Mouse (Mus musculus) midbrain, embryonic 14.5 days (tissue): Measurements from ENCODE around the gene Eif3i. TPM values are rescaled to one million over a fixed set of nuclear protein-coding genes. Genes with fewer than 3 reads are reported as not detected.
"Not testable (repeated sequence)": the region's sequence is repeated elsewhere in the genome, so short reads cannot be mapped to it uniquely, and the experiment has no call there.

Source experiments
- ATAC-seq: fragments of 200-750 bp; cut with Nextera tagmentation; 2 replicates; pipeline ENCODE4 v1.8.0; 2017; ENCODE audit warnings: moderate number of reproducible peaks, moderate library complexity; ENCODE audit not compliant: low FRiP score, low TSS enrichment
- DNase-seq: peaks from one replicate; pipeline ENCODE4 v3.0.0-alpha.2; 2015
- H3K27ac ChIP-seq: fragments of 300-500 bp; sonication (generic); replicated peaks from 2 replicates; pipeline ENCODE4 v1.5.1; 2014; ENCODE audit warnings: mild to moderate bottlenecking, low read depth, low read length, moderate library complexity
- H3K27me3 ChIP-seq: fragments of 300-500 bp; sonication (generic); 2 replicates; pipeline ENCODE4 v1.6.1; 2014; ENCODE audit warnings: low read length, control low read depth, mixed read lengths; ENCODE audit not compliant: control insufficient read depth, insufficient read depth
- H3K36me3 ChIP-seq: fragments of 300-500 bp; sonication (generic); 2 replicates; pipeline ENCODE4 v1.6.1; 2014; ENCODE audit warnings: low read length, control low read depth; ENCODE audit not compliant: control insufficient read depth, insufficient read depth
- H3K4me1 ChIP-seq: fragments of 300-500 bp; sonication (generic); 2 replicates; pipeline ENCODE4 v1.6.1; 2014; ENCODE audit warnings: mild to moderate bottlenecking, antibody characterized with exemption, low read length, control low read depth; ENCODE audit not compliant: control insufficient read depth, insufficient read depth
- H3K4me2 ChIP-seq: fragments of 300-500 bp; sonication (generic); 2 replicates; pipeline ENCODE4 v1.6.1; 2014; ENCODE audit warnings: mild to moderate bottlenecking, low read length, moderate library complexity
- H3K4me3 ChIP-seq: fragments of 300-500 bp; sonication (generic); replicated peaks from 2 replicates; pipeline ENCODE4 v1.5.1; 2014; ENCODE audit warnings: low read depth, low read length
- H3K9ac ChIP-seq: fragments of 300-500 bp; sonication (generic); replicated peaks from 2 replicates; pipeline ENCODE4 v1.6.1; 2014; ENCODE audit warnings: mild to moderate bottlenecking, low read length, moderate library complexity
- H3K9me3 ChIP-seq: fragments of 300-500 bp; sonication (generic); 2 replicates; pipeline ENCODE4 v1.6.1; 2016; ENCODE audit warnings: low read length, control low read depth, mixed read lengths; ENCODE audit not compliant: control insufficient read depth
- WGBS: fragments of 180-500 bp; shearing (Covaris S2); extraction: QIAGEN DNeasy Blood & Tissue Kit; methylation state at CpG from one replicate; pipeline ENCODE4 v1.1.7; 2014; 5-methylcytosine and 5-hydroxymethylcytosine counted together
- microRNA-seq: library from miRNA; unstranded; fragments of <30 nt; microRNA quantifications from one replicate; pipeline ENCODE4, GENCODE M21; 2016
- polyA plus RNA-seq: library from polyadenylated mRNA; unstranded; fragments of >200 nt; fragmentation: Nextera tagmentation; extraction: Ambion mirVana; gene quantifications from 2 replicates; pipeline ENCODE4 v1.2.1, GENCODE M21; 2014

Gene Eif3i
- polyA plus RNA-seq, 1 experiment from 2014 or later, result 232 TPM

DNA sequence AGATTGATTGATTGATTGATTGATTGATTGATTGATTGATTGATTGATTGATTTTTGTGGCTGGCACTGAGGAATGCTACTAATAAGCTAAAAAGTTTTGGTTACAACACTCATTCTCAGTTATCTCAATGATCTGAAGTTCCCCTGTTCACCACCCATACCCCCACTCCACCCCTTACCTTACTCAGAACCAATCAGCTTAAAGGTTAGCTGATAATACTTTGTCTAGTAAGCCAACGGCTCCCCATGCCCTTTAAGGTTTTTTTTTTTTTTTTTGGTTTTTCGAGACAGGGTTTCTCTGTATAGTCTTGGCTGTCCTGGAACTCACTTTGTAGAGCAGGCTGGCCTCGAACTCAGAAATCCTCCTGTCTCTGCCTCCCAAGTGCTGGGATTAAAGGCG lies 52.8 kb downstream of the Eif3i start:
- H3K27me3 ChIP-seq, H3K9me3 ChIP-seq, H3K4me3 ChIP-seq, H3K27ac ChIP-seq, H3K4me2 ChIP-seq, H3K9ac ChIP-seq, H3K4me1 ChIP-seq, H3K36me3 ChIP-seq, DNase-seq, ATAC-seq: not testable (repeated sequence)
- WGBS, result 85% methylated on average over 4 of the region's 4 CpGs

DNA sequence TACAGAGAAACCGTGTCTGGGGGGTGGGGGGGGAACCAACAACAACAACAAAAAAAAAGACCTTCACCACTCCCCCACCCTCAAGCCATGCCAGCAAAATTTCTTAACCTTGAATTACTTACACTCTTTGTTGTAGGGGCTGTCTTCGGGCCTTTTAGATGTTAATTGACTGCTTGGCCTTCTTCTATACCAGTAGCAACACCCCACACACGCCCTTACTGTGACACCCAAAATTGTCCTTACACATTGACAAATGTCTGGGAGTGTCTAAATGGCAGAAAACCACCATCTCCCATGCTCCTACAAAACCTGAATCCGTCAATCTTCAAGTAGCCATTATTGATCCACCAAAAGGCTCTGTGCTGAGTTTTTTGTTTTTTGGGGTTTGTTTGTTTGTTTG lies 56.3 kb downstream of the Eif3i start:
- Histone ChIP-seq H3K36me3 (no peaks in the 10 kb centered on the region), H3K27me3 (no peaks in the 10 kb centered on the region), H3K9ac (no peak overlapping the region), H3K4me1 (peaks cover 12% of the 10 kb centered on the region), H3K4me3 (no peak overlapping the region), H3K9me3 (no peaks in the 10 kb centered on the region), H3K4me2 (no peak overlapping the region), H3K27ac (no peak overlapping the region)
- 89% methylated on average over 4 of the region's 4 CpGs for WGBS
- no peak for DNase-seq
- no peak for ATAC-seq

DNA sequence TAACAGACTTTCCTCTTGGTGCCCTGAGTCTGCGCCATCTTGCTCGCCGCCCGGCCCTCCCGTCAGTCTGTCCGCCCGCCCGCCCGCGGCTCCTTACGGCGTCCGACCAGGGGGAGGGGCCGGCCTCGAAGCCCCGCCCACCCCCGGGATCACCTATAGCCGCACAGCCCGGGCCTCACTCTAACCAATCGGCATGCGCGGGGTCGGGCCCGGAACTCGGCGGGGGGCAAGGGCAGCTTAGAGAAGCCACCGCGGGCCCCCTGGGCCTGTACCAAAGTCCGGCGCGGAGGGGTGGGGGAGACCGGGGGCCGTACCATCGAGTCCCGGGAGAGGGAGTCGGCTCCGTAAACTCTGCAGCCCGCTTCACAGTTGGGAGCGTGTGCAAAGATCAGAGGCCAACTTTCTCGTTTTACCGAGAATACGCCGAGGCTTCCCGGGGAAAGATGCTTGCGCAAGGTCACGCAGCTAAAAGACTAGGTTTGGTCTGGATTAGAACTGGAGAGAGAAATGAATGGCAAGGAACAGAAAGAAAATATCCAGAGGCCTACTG lies 57.8 kb downstream of the Eif3i start, which contains the start of gene Hdac1:
TSS of gene Hdac1 (minus strand) at position 122 of the 550 bp plus-strand sequence.
- Histone ChIP-seq H3K9me3 (no peaks in the 10 kb centered on the region), H3K36me3 (no peaks in the 10 kb centered on the region), H3K4me1 (peaks cover 12% of the 10 kb centered on the region), H3K27me3 (no peaks in the 10 kb centered on the region), H3K4me3 (peak within 1 kb of the TSS; percentile 78), H3K4me2 (peak within 1 kb of the TSS; percentile 68), H3K9ac (peak within 1 kb of the TSS; percentile 78), H3K27ac (peak within 1 kb of the TSS; percentile 74)
- peak; percentile 99 for ATAC-seq
- under 1% methylated on average over 46 of the region's 46 CpGs for WGBS
- peak; percentile 98 for DNase-seq

Small RNA genes within 50 kb of the gene (microRNA-seq; reads per million reads assigned to microRNA genes)
- not detected for gene Mir8119

Other genes with a start within 250 kb of the Eif3i start
- 12.4 and 13.3 TPM in 2 replicates for gene Zbtb8a, start 222.5 kb downstream of the Eif3i start, polyA plus RNA-seq
- 15.9 and 17.6 TPM in 2 replicates for gene Zbtb8b, start 159.8 kb downstream of the Eif3i start, polyA plus RNA-seq
- 31.4 and 35.7 TPM in 2 replicates for gene Bsdc1, start 139.1 kb downstream of the Eif3i start, polyA plus RNA-seq
- gene Tssk3, start 109.6 kb downstream of the Eif3i start, polyA plus RNA-seq, result 0.38 and 0.74 TPM in 2 replicates
- 0.69 TPM in 1 of 2 replicates, not detected in the other for gene Fam229a, start 109.5 kb downstream of the Eif3i start, polyA plus RNA-seq
- gene Marcksl1, start 87.1 kb downstream of the Eif3i start, polyA plus RNA-seq, result 1,591 and 1,713 TPM in 2 replicates
- gene Hdac1, start 57.9 kb downstream of the Eif3i start, polyA plus RNA-seq, result 73.6 and 101 TPM in 2 replicates
- gene Lck, start 27.0 kb downstream of the Eif3i start, polyA plus RNA-seq, result 9.0 and 13.6 TPM in 2 replicates
- 0.24 TPM in 1 of 2 replicates, not detected in the other for gene Fam167b, start 22.1 kb downstream of the Eif3i start, polyA plus RNA-seq
- gene Tmem234, start within 50 bp of the Eif3i start, polyA plus RNA-seq, result 181 and 186 TPM in 2 replicates
- 2.9 and 4.4 TPM in 2 replicates for gene Dcdc2b, start 13.6 kb upstream of the Eif3i start, polyA plus RNA-seq
- gene Iqcc, start 18.5 kb upstream of the Eif3i start, polyA plus RNA-seq, result 25.0 and 28.0 TPM in 2 replicates
- gene Ccdc28b, start 23.3 kb upstream of the Eif3i start, polyA plus RNA-seq, result 127 and 147 TPM in 2 replicates
- 37.4 and 64.1 TPM in 2 replicates for gene Txlna, start 40.4 kb upstream of the Eif3i start, polyA plus RNA-seq
- 16.2 and 17.1 TPM in 2 replicates for gene Kpna6, start 72.1 kb upstream of the Eif3i start, polyA plus RNA-seq
- 43.5 and 48.6 TPM in 2 replicates for gene Tmem39b, start 96.2 kb upstream of the Eif3i start, polyA plus RNA-seq
- gene Khdrbs1, start 141.7 kb upstream of the Eif3i start, polyA plus RNA-seq, result 119 and 154 TPM in 2 replicates
- gene Ptp4a2, start 210.6 kb upstream of the Eif3i start, polyA plus RNA-seq, result 184 and 256 TPM in 2 replicates